Mouse (Mus musculus) CH12.LX (cell line): ENCODE results near the gene Ccdc148.

Experiments used
- CHD2 ChIP-seq: IDR thresholded peaks from 2 replicates; pipeline ENCODE4 v1.6.1; 2011; ENCODE audit warnings: low read length, improper control_type of control experiment
- CTCF ChIP-seq, 2 experiments: IDR thresholded peaks in 1 of 2; conservative IDR thresholded peaks in 1 of 2; 2 replicates each; pipeline ENCODE4 v1.5.1; 2011 to 2012; ENCODE audit warnings: low read depth in 2 of 2, low read length in 2 of 2, improper control_type of control experiment in 1 of 2, inconsistent platforms in 1 of 2, mild to moderate bottlenecking in 1 of 2, moderate library complexity in 1 of 2
- ETS1 ChIP-seq: conservative IDR thresholded peaks from 2 replicates; pipeline ENCODE4 v1.6.1; 2012; ENCODE audit warnings: low read depth, mild to moderate bottlenecking, inconsistent platforms, low read length, improper control_type of control experiment, moderate library complexity
- IRF4 ChIP-seq: IDR thresholded peaks from 2 replicates; pipeline ENCODE4 v1.6.1; 2014; ENCODE audit warnings: low read depth, mild to moderate bottlenecking, inconsistent platforms, low read length, improper control_type of control experiment
- POLR2A ChIP-seq: IDR thresholded peaks from 2 replicates; pipeline ENCODE4 v1.6.1; 2011; ENCODE audit warnings: low read depth, mild to moderate bottlenecking, improper control_type of control experiment, low read length
- POLR2AphosphoS2 ChIP-seq: IDR thresholded peaks from 2 replicates; pipeline ENCODE4 v1.6.1; 2011; ENCODE audit warnings: low read depth, low read length, improper control_type of control experiment
- USF1 ChIP-seq: IDR thresholded peaks from 2 replicates; pipeline ENCODE4 v1.6.1; 2014; ENCODE audit warnings: low read depth, mild to moderate bottlenecking, inconsistent platforms, low read length, improper control_type of control experiment
- ZNF384 ChIP-seq: IDR thresholded peaks from 2 replicates; pipeline ENCODE4 v1.6.1; 2012; ENCODE audit warnings: low read depth, low read length, improper control_type of control experiment, inconsistent platforms

- no peak for TF ChIP-seq CTCF (conservative IDR thresholded peaks at IDR 0.05 in 1 of 2, IDR thresholded peaks at IDR 0.05 in 1 of 2; ENCODE audit: low read depth in 2 of 2, low read length in 2 of 2)
- TF ChIP-seq IRF4: no peak
- TF ChIP-seq USF1: no peak
- TF ChIP-seq ETS1: no peak
- no peak for TF ChIP-seq POLR2A
- TF ChIP-seq POLR2AphosphoS2: no peak
- TF ChIP-seq CHD2: no peak
- TF ChIP-seq ZNF384: no peak
Observed at GRCm38 (mm10) chr2:58941361-58941760, 219.1 kb downstream of the Ccdc148 start.
